Mouse (Mus musculus): ENCODE measurements at regions not wholly inside any gene's neighbourhood (a gene's known extent, or its start where the extent isn't known, plus 50 kb on each side); places are given as distances from the start of the nearest gene placed in this dataset.

DNA sequence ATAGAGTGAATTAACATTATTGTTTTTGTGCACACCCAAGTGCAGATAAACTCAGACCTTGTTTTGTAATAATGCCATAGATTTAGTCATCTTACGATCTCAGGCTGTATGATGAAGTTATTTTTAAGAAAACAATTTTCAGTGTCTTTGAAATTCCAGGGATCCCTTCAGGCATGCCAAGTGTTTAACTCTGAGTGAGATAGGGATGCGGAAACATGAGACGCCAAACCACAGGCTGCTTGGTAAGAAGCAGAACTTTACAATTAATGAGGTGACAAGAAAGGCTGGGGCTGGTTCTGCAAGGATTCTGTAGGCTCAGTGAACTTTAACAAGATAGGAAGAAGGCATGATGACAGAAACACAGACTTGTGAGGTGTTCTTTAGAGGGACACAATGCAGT, 292.3 kb upstream of the Alcam start:
- no peak for DNase-seq (ENCODE audit: low spot score in 2 of 2)

GRCm38 (mm10) chr16:52744720-52745119, 290.8 kb upstream of the Alcam start:
- no peak for DNase-seq (ENCODE audit: low spot score in 2 of 2)

- no peak for DNase-seq (ENCODE audit: low spot score in 2 of 2)
These were observed 288.3 kb upstream of the Alcam start for GRCm38 (mm10) chr16:52742166-52742565.

GRCm38 (mm10) chr16:52726120-52726844, 272.4 kb upstream of the Alcam start:
- no peak for DNase-seq (ENCODE audit: low spot score in 2 of 2)

DNA sequence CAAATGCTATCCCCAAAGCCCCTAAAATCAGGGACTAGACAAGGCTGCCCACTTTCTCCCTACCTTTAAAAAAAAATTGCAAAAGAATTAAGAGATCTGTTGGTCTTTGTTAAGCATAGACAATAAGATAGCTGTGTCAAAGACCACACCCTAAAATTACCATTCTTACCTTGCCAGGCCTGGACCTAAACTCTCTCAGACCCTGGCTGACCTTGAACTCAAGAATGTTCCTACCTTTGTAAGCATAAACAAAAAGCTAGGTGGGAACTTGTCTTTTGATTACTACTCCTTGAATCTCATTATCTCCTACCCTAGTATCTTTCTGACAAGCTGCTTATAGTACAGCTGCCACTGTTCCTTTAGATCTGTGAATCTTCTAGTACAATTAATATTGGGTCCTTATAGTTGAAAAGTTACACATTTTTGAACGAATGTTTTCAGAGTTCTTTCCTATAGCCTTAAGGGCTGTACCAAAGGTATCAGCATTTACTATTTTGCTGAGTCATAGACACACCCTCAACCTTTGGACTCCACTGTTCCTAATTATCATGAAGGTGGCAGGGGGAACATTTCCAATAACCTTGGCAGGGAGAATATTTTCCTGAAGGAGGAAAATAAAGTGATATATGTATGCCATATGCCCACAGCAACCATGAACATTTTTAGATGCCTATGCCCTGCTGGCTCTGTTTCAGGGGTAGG, 264.5 kb upstream of the Alcam start:
- no peak for DNase-seq (ENCODE audit: low spot score in 2 of 2)

DNA sequence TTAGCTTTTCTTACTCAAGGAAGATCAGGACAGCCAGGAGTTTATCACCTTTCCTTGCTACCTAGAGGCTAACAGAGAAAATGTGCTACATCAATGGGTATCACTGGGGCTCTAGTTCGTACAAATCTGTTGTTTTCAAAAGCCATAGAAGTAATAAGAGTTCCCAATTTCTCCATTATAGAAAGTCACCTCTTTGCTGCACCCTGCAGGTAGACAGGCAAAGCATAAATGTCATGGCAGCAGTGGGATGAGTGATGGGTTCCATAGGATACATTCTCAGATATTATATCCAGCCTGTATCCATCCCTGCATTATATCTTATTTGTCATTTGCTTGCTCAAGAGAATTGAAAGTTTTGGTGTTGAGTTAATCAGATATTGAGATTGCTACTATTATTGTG, 236.4 kb upstream of the Alcam start:
- no peak for DNase-seq (ENCODE audit: low spot score in 2 of 2)

- no peak for DNase-seq (ENCODE audit: low spot score in 2 of 2)
These were observed 201.0 kb upstream of the Alcam start for GRCm38 (mm10) chr16:52654825-52655224.
